Mouse (Mus musculus): ENCODE measurements around the gene Hes5. TPM values are rescaled to one million over a fixed set of nuclear protein-coding genes. Genes with fewer than 3 reads are reported as not detected.

Gene Hes5
- total and polyA plus RNA-seq, 3 experiments, result not detected

DNA sequence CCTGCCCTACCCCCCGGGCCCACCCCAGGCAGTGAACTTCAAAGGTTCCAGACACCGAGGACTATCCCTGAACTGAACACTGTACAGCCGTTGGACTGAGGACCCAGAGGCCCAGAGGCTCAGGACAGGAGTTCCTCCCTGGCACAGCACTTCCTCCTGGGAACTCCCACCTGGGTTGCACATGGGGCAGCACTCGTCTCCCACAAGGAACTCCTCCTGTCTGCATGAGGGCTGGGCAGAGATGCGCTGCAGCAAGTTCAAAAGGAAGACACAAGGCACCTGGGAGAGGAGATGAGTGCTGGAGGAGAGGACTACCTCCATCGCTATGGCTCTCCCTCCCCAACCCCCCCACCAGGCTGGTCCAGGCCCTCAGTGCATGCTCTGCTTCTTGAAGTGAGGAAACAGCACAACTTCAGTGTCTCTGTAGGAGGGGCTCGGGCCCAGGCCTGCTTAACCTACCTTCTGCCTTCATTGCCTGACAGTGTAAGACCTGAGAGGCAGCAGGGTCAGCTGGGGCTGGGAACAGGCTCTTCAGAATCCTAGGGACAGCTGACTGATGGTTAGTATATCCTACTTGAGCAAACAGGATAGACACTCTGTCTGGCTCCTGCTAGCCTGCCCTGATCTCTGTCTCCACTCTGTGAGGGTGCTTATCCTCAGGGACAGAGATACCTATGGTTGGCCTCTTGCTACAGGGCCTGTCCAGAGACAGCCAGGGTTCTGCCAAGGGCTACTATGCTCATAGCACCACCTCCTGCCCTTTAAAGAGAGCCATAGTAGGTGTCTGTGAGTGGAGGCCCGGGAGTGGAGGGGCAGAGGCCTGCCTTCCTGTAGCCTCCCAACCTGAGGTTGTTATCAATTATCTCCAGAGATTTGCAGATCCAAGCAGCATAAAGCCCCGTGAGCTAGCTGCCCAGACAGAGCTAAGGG is 33.5 kb upstream of the Hes5 start:
- Histone ChIP-seq H3K9me3 (replicated peaks; ENCODE audit: insufficient read depth, low read length) (no peaks in the 10 kb centered on the region), H3K9ac (ENCODE audit: control insufficient read depth, low read depth, low read length, poor library complexity, severe bottlenecking) (peak overlapping the region; percentile 67), H3K4me1 (ENCODE audit: control insufficient read depth in 1 of 2, insufficient read depth in 2 of 2, low read length in 2 of 2) (peaks cover 3 to 24% of the 10 kb centered on the region in 2 experiments; a peak in 3 of 4 replicates), H3K27me3 (ENCODE audit: control insufficient read depth in 1 of 2, insufficient read depth in 2 of 2, low read length in 2 of 2) (no peaks in the 10 kb centered on the region), H3K4me3 (ENCODE audit: control insufficient read depth in 1 of 2, insufficient read depth in 1 of 2, low read depth in 2 of 2, low read length in 2 of 2) (peak overlapping the region; percentile 58 to 76), H3K36me3 (ENCODE audit: control insufficient read depth in 1 of 2, insufficient read depth in 2 of 2, low read length in 2 of 2) (peaks cover 0 to 4% of the 10 kb centered on the region in 2 experiments; a peak in 1 of 4 replicates), H3K79me2 (ENCODE audit: control insufficient read depth, insufficient read depth, low read length, poor library complexity) (no peaks in the 10 kb centered on the region; the same call in none of the 2 replicates), H3K27ac (ENCODE audit: control insufficient read depth, low read depth, low read length) (peak overlapping the region; percentile 89)
- TF ChIP-seq SIN3A (IDR thresholded peaks at IDR 0.05; ENCODE audit: low read length) (peak; percentile 13; the same call in 1 of the 2 replicates), E2F4 (IDR thresholded peaks at IDR 0.05; ENCODE audit: borderline replicate concordance, low read depth, low read length) (no peak), CHD2 (IDR thresholded peaks at IDR 0.05; ENCODE audit: low read length) (no peak), GATA1 (IDR thresholded peaks at IDR 0.05; ENCODE audit: low read depth, low read length) (peak; percentile 28; the same call in 1 of the 2 replicates), MAFK (IDR thresholded peaks at IDR 0.05; ENCODE audit: borderline replicate concordance, low read depth, low read length) (no peak), TCF12 (IDR thresholded peaks at IDR 0.05; ENCODE audit: low read depth, low read length) (no peak)
- DNase-seq (ENCODE audit: low read depth, low spot score), result no peak

- Histone ChIP-seq H3K27me3 (ENCODE audit: control insufficient read depth in 1 of 2, insufficient read depth in 2 of 2, low read length in 2 of 2) (no peaks in the 10 kb centered on the region; a peak in 1 of 4 replicates), H3K4me3 (ENCODE audit: control insufficient read depth in 1 of 2, insufficient read depth in 1 of 2, low read depth in 2 of 2, low read length in 2 of 2) (peak overlapping the region; percentile 58 to 76), H3K36me3 (ENCODE audit: control insufficient read depth in 1 of 2, insufficient read depth in 2 of 2, low read length in 2 of 2) (peaks cover 0 to 4% of the 10 kb centered on the region in 2 experiments; a peak in 1 of 4 replicates), H3K79me2 (ENCODE audit: control insufficient read depth, insufficient read depth, low read length, poor library complexity) (no peaks in the 10 kb centered on the region; the same call in none of the 2 replicates), H3K9me3 (replicated peaks; ENCODE audit: insufficient read depth, low read length) (no peaks in the 10 kb centered on the region), H3K9ac (ENCODE audit: control insufficient read depth, low read depth, low read length, poor library complexity, severe bottlenecking) (peak overlapping the region; percentile 67), H3K27ac (ENCODE audit: control insufficient read depth, low read depth, low read length) (peak overlapping the region; percentile 89), H3K4me1 (ENCODE audit: control insufficient read depth in 1 of 2, insufficient read depth in 2 of 2, low read length in 2 of 2) (peaks cover 3 to 24% of the 10 kb centered on the region in 2 experiments; a peak in 3 of 4 replicates)
- TF ChIP-seq RAD21 (IDR thresholded peaks at IDR 0.05; ENCODE audit: low read depth, low read length) (no peak), MXI1 (IDR thresholded peaks at IDR 0.05; ENCODE audit: low read depth, low read length) (peak; percentile 63; the same call in 1 of the 2 replicates), MYC (IDR thresholded peaks at IDR 0.05; ENCODE audit: low read depth, low read length) (0 out of 2 replicates have a peak, but pooled peaks have one; percentile 6), ELF1 (IDR thresholded peaks at IDR 0.05; ENCODE audit: low read depth, low read length) (0 out of 2 replicates have a peak, but pooled peaks have one; percentile 7)
- DNase-seq (ENCODE audit: low read depth, low spot score), result peak; percentile 68
Measured at GRCm38 (mm10) chr4:154927899-154928337, 32.8 kb upstream of the Hes5 start.

All from MEL (cell line).